Mouse (Mus musculus): Measurements from ENCODE around the gene Syt6. TPM values are rescaled to one million over a fixed set of nuclear protein-coding genes. Genes with fewer than 3 reads are reported as not detected.

The Syt6 gene
- polyA plus RNA-seq, 1 experiment from 2014 or later: 0.62 TPM

DNA sequence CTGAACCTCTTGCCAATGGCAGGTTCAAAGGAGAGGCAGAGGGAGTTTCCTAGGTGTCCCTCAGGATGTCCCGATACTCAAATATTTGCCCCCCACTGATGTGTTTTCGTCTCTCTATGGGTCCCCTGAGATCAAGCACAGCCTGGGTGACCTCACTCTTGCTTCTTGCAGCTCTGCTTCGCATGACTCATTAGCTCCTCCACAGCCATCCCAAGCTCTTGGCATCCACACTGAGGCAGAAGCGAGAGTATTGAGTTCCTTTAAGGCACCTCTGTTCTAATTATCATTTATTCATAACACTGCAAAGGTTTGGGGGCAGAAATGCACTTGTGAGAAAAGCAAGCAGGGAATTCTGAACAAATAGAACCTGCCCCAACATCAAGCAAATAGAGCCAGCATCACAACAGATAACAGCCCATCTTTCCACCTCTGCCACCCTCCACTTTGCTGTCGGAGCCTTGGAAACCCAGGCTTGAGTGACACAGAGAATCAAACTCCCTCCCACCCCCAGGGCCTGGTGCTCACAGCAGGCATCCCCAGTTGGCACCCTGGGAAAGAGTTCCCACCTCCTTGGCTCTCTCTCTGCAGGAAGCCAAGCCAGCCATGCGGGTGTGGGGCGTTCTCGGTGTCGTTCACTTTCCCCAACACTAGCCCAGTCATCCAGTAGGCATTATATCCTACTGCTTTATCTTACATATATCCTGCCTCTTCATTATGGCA is 37.8 kb downstream of the Syt6 start:
- H3K9ac ChIP-seq (ENCODE audit: low read depth, low read length): no peak overlapping the region
- ATAC-seq: no peak
- H3K27me3 ChIP-seq (replicated peaks; ENCODE audit: control insufficient read depth, insufficient read depth, low read length): no peaks in the 10 kb centered on the region
- H3K27ac ChIP-seq (ENCODE audit: low read length): no peak overlapping the region
- no peak overlapping the region for H3K4me3 ChIP-seq (ENCODE audit: low read length)
- 66% methylated on average over 9 of the region's 9 CpGs for WGBS
- H3K4me2 ChIP-seq (ENCODE audit: low read depth, low read length): no peak overlapping the region
- no peaks in the 10 kb centered on the region for H3K4me1 ChIP-seq (ENCODE audit: control insufficient read depth, insufficient read depth, low read length)
- H3K36me3 ChIP-seq (ENCODE audit: control insufficient read depth, insufficient read depth, low read length): no peaks in the 10 kb centered on the region
- H3K9me3 ChIP-seq (ENCODE audit: control insufficient read depth, low read length): no peaks in the 10 kb centered on the region

DNA sequence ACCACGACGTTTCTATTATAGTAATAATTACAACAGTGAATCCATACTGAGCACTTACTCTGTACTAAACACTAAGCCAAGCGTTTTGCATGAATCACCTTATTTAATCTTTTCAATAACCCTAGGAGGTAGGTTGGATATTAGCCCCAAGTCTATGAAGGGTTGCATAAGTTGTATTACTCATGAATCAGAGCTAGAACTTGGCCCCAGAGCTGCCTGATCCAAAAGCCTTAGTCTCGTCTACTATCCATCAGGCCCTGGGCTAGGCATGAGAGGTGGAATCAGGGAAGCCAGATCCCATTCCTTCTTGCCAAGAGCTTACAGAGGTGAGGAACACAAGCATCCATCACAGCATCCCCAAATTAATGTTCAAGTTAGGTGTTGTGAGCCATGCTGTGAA is 40.6 kb downstream of the Syt6 start:
- Histone ChIP-seq H3K36me3 (ENCODE audit: control insufficient read depth, insufficient read depth, low read length) (no peaks in the 10 kb centered on the region), H3K9ac (ENCODE audit: low read depth, low read length) (no peak overlapping the region), H3K4me1 (ENCODE audit: control insufficient read depth, insufficient read depth, low read length) (no peaks in the 10 kb centered on the region), H3K4me3 (ENCODE audit: low read length) (no peak overlapping the region), H3K27ac (ENCODE audit: low read length) (no peak overlapping the region), H3K27me3 (replicated peaks; ENCODE audit: control insufficient read depth, insufficient read depth, low read length) (no peaks in the 10 kb centered on the region), H3K9me3 (ENCODE audit: control insufficient read depth, low read length) (no peaks in the 10 kb centered on the region), H3K4me2 (ENCODE audit: low read depth, low read length) (no peak overlapping the region)
- WGBS: 78% methylated on average over 4 of the region's 4 CpGs
- no peak for ATAC-seq

DNA sequence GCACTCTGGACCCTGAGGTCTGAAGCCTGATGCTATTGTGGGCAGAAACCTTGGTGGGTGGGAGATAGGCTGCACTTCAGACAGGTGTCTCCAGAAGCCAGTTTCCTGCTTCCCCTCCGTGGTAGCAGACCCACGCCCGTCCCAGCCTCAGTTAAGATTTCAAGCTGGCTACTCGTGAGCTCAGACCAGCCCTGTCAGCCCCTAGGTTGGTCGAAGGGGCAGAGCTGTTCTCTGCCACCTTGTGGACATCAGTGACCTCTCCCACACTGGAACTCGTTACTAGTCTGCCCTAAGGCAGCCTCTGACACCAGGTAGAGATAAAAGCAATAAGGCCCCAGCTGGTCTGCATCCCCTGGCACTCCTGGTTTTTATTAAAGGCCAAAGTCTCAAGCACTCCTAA is 42.0 kb downstream of the Syt6 start:
- Histone ChIP-seq H3K4me2 (ENCODE audit: low read depth, low read length) (no peak overlapping the region), H3K9me3 (ENCODE audit: control insufficient read depth, low read length) (no peaks in the 10 kb centered on the region), H3K27me3 (replicated peaks; ENCODE audit: control insufficient read depth, insufficient read depth, low read length) (no peaks in the 10 kb centered on the region), H3K4me1 (ENCODE audit: control insufficient read depth, insufficient read depth, low read length) (no peaks in the 10 kb centered on the region), H3K27ac (ENCODE audit: low read length) (no peak overlapping the region), H3K4me3 (ENCODE audit: low read length) (no peak overlapping the region), H3K36me3 (ENCODE audit: control insufficient read depth, insufficient read depth, low read length) (no peaks in the 10 kb centered on the region), H3K9ac (ENCODE audit: low read depth, low read length) (no peak overlapping the region)
- ATAC-seq: no peak
- 41% methylated on average over 6 of the region's 6 CpGs for WGBS

GRCm38 (mm10) chr3:103620101-103620500 is 45.1 kb downstream of the Syt6 start:
- no peaks in the 10 kb centered on the region for H3K9me3 ChIP-seq (ENCODE audit: control insufficient read depth, low read length)
- no peaks in the 10 kb centered on the region for H3K27me3 ChIP-seq (replicated peaks; ENCODE audit: control insufficient read depth, insufficient read depth, low read length)
- H3K4me3 ChIP-seq (ENCODE audit: low read length): no peak overlapping the region
- H3K9ac ChIP-seq (ENCODE audit: low read depth, low read length): no peak overlapping the region
- no peak overlapping the region for H3K4me2 ChIP-seq (ENCODE audit: low read depth, low read length)
- no peak for ATAC-seq
- H3K36me3 ChIP-seq (ENCODE audit: control insufficient read depth, insufficient read depth, low read length): no peaks in the 10 kb centered on the region
- H3K27ac ChIP-seq (ENCODE audit: low read length): no peak overlapping the region
- 66% methylated on average over 11 of the region's 11 CpGs for WGBS
- H3K4me1 ChIP-seq (ENCODE audit: control insufficient read depth, insufficient read depth, low read length): no peaks in the 10 kb centered on the region

- WGBS: 85% methylated on average over 10 of the region's 10 CpGs
- H3K4me1 ChIP-seq (ENCODE audit: control insufficient read depth, insufficient read depth, low read length): no peaks in the 10 kb centered on the region
- H3K9me3 ChIP-seq (ENCODE audit: control insufficient read depth, low read length): no peaks in the 10 kb centered on the region
- no peak for ATAC-seq
- H3K27me3 ChIP-seq (replicated peaks; ENCODE audit: control insufficient read depth, insufficient read depth, low read length): no peaks in the 10 kb centered on the region
- no peak overlapping the region for H3K4me3 ChIP-seq (ENCODE audit: low read length)
- no peak overlapping the region for H3K9ac ChIP-seq (ENCODE audit: low read depth, low read length)
- no peaks in the 10 kb centered on the region for H3K36me3 ChIP-seq (ENCODE audit: control insufficient read depth, insufficient read depth, low read length)
- no peak overlapping the region for H3K27ac ChIP-seq (ENCODE audit: low read length)
- H3K4me2 ChIP-seq (ENCODE audit: low read depth, low read length): no peak overlapping the region
These were observed 49.0 kb downstream of the Syt6 start for GRCm38 (mm10) chr3:103623893-103624470.

- H3K9ac ChIP-seq (ENCODE audit: low read depth, low read length): no peak overlapping the region
- no peak for ATAC-seq
- H3K36me3 ChIP-seq (ENCODE audit: control insufficient read depth, insufficient read depth, low read length): no peaks in the 10 kb centered on the region
- H3K4me2 ChIP-seq (ENCODE audit: low read depth, low read length): no peak overlapping the region
- no peak overlapping the region for H3K4me3 ChIP-seq (ENCODE audit: low read length)
- H3K27ac ChIP-seq (ENCODE audit: low read length): no peak overlapping the region
- H3K27me3 ChIP-seq (replicated peaks; ENCODE audit: control insufficient read depth, insufficient read depth, low read length): no peaks in the 10 kb centered on the region
- H3K4me1 ChIP-seq (ENCODE audit: control insufficient read depth, insufficient read depth, low read length): no peaks in the 10 kb centered on the region
- no peaks in the 10 kb centered on the region for H3K9me3 ChIP-seq (ENCODE audit: control insufficient read depth, low read length)
- WGBS: 47% methylated on average over 5 of the region's 5 CpGs
These were observed 49.6 kb downstream of the Syt6 start for GRCm38 (mm10) chr3:103624591-103625051.

GRCm38 (mm10) chr3:103625169-103625568 is 50.1 kb downstream of the Syt6 start:
- H3K36me3 ChIP-seq (ENCODE audit: control insufficient read depth, insufficient read depth, low read length): no peaks in the 10 kb centered on the region
- no peak for ATAC-seq
- 88% methylated on average over 13 of the region's 13 CpGs for WGBS

GRCm38 (mm10) chr3:103626481-103626880 is 51.5 kb downstream of the Syt6 start:
- H3K4me3 ChIP-seq (ENCODE audit: low read length): no peak overlapping the region
- H3K9me3 ChIP-seq (ENCODE audit: control insufficient read depth, low read length): no peaks in the 10 kb centered on the region
- H3K4me1 ChIP-seq (ENCODE audit: control insufficient read depth, insufficient read depth, low read length): no peaks in the 10 kb centered on the region
- no peak overlapping the region for H3K4me2 ChIP-seq (ENCODE audit: low read depth, low read length)
- no peaks in the 10 kb centered on the region for H3K27me3 ChIP-seq (replicated peaks; ENCODE audit: control insufficient read depth, insufficient read depth, low read length)
- 87% methylated on average over 4 of the region's 4 CpGs for WGBS
- no peak overlapping the region for H3K27ac ChIP-seq (ENCODE audit: low read length)
- no peak overlapping the region for H3K9ac ChIP-seq (ENCODE audit: low read depth, low read length)
- no peaks in the 10 kb centered on the region for H3K36me3 ChIP-seq (ENCODE audit: control insufficient read depth, insufficient read depth, low read length)
- no peak for ATAC-seq

More at GRCm38 (mm10) chr3:103625169-103625568, 50.1 kb downstream of the Syt6 start:
- Histone ChIP-seq H3K27ac (ENCODE audit: low read length) (no peak overlapping the region), H3K4me1 (ENCODE audit: control insufficient read depth, insufficient read depth, low read length) (no peaks in the 10 kb centered on the region), H3K9ac (ENCODE audit: low read depth, low read length) (no peak overlapping the region), H3K4me2 (ENCODE audit: low read depth, low read length) (no peak overlapping the region), H3K27me3 (replicated peaks; ENCODE audit: control insufficient read depth, insufficient read depth, low read length) (no peaks in the 10 kb centered on the region), H3K4me3 (ENCODE audit: low read length) (no peak overlapping the region), H3K9me3 (ENCODE audit: control insufficient read depth, low read length) (no peaks in the 10 kb centered on the region)

DNA sequence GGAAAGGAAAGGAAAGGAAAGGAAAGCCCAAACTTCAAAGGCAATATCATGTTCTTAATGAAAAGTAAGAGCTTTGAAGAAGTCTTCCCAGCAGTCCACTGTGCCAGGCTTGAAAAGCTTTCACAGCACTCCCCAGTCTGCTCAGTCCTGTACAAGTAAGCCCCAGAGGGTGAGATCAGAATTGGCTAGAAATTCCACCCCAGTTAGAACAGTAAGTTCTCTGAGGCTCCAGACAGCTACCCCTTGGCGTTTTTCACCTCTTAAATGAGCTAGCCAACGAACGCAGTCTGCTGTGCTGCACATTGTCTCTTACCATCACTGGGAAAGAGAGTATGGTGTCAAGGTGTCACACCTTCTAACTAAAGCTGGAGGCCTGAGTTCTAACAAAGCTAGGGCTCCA is 52.6 kb downstream of the Syt6 start:
- H3K4me2 ChIP-seq (ENCODE audit: low read depth, low read length): no peak overlapping the region
- H3K4me1 ChIP-seq (ENCODE audit: control insufficient read depth, insufficient read depth, low read length): no peaks in the 10 kb centered on the region
- no peaks in the 10 kb centered on the region for H3K9me3 ChIP-seq (ENCODE audit: control insufficient read depth, low read length)
- H3K27me3 ChIP-seq (replicated peaks; ENCODE audit: control insufficient read depth, insufficient read depth, low read length): no peaks in the 10 kb centered on the region
- no peaks in the 10 kb centered on the region for H3K36me3 ChIP-seq (ENCODE audit: control insufficient read depth, insufficient read depth, low read length)
- ATAC-seq: no peak
- no peak overlapping the region for H3K4me3 ChIP-seq (ENCODE audit: low read length)
- 80% methylated on average over 3 of the region's 3 CpGs for WGBS
- H3K9ac ChIP-seq (ENCODE audit: low read depth, low read length): no peak overlapping the region
- no peak overlapping the region for H3K27ac ChIP-seq (ENCODE audit: low read length)
